Mouse (Mus musculus): ENCODE results near the gene Zfp114. TPM values are rescaled to one million over a fixed set of nuclear protein-coding genes. Genes with fewer than 3 reads are reported as not detected.
A peak's percentile ranks its signal among the peaks of the same experiment; 100 is the strongest.

Zfp114 gene
- 5.3 and 5.9 TPM in 2 replicates for polyA plus RNA-seq (2014; fragmentation: Nextera tagmentation; extraction: Ambion mirVana)

- peak within 1 kb of the TSS; percentile 48 for H3K4me3 ChIP-seq (ENCODE audit: low read depth, low read length)
- no peak within 1 kb of the TSS for H3K27ac ChIP-seq (replicated peaks; ENCODE audit: low read depth, low read length)
- no peaks in the 10 kb centered on the region; the same call in 1 of the 2 replicates for H3K9me3 ChIP-seq (ENCODE audit: control insufficient read depth, low read length)
- H3K4me1 ChIP-seq (ENCODE audit: control insufficient read depth, insufficient read depth, low read length), result no peaks in the 10 kb centered on the region
- H3K36me3 ChIP-seq (ENCODE audit: control insufficient read depth, insufficient read depth, low read length), result no peaks in the 10 kb centered on the region
- peak within 1 kb of the TSS; percentile 79 for H3K9ac ChIP-seq (ENCODE audit: low read length)
- WGBS, result 14% methylated on average over 23 of the region's 23 CpGs
- peak; percentile 86 for DNase-seq (ENCODE audit: low spot score)
- H3K27me3 ChIP-seq (ENCODE audit: control insufficient read depth, insufficient read depth, low read length), result no peaks in the 10 kb centered on the region
- H3K4me2 ChIP-seq (ENCODE audit: low read depth, severe bottlenecking), result peak within 1 kb of the TSS; percentile 46
- ATAC-seq (ENCODE audit: insufficient number of reproducible peaks, low FRiP score, low TSS enrichment, low read depth), result peak; percentile 90
Observed at GRCm38 (mm10) chr7:24174618-24175336, at the start of gene Zfp114. TSS of gene Zfp114 (plus strand) at chr7:24175060.

DNA sequence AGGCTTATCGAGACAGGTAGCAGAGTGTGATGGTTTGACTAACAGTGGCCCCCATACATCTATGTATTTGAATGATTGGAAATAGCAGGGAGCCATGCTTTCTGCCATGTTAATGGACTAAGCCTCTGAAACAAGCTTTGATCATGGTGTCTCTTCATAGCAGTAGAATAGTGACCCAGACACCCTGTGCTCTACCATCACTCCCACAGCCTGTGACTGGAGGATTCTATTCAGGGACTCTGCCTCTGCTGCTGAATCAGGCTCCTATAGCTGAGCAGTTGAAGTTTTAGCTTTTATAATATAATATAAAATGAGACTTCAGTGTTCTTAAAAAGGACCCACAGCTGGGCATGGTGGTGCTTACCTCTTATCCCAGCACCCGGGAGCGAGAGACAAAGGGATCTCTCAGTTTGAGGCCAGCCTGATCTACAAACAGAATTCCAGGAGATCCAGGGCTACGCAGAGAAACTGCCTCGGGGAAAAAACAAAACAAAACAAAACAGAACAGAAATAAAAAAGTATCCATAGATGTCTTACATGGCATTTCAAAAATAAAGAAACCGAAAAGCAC lies 41.4 kb upstream of the Zfp114 start:
- ATAC-seq (ENCODE audit: insufficient number of reproducible peaks, low FRiP score, low TSS enrichment, low read depth), result peak; percentile 31; the same call in 1 of the 2 replicates
- DNase-seq (ENCODE audit: low spot score), result no peak
- H3K4me3 ChIP-seq (ENCODE audit: low read depth, low read length), result peak overlapping the region; percentile 72
- H3K9ac ChIP-seq (ENCODE audit: low read length), result peak overlapping the region; percentile 58
- no peaks in the 10 kb centered on the region for H3K27me3 ChIP-seq (ENCODE audit: control insufficient read depth, insufficient read depth, low read length)
- H3K9me3 ChIP-seq (ENCODE audit: control insufficient read depth, low read length), result no peaks in the 10 kb centered on the region
- no peaks in the 10 kb centered on the region for H3K4me1 ChIP-seq (ENCODE audit: control insufficient read depth, insufficient read depth, low read length)
- H3K36me3 ChIP-seq (ENCODE audit: control insufficient read depth, insufficient read depth, low read length), result no peaks in the 10 kb centered on the region
- peak overlapping the region; percentile 65 for H3K4me2 ChIP-seq (ENCODE audit: low read depth, severe bottlenecking)
- H3K27ac ChIP-seq (replicated peaks; ENCODE audit: low read depth, low read length), result no peak overlapping the region
- WGBS, result 19% methylated on average over 6 of the region's 6 CpGs

- H3K36me3 ChIP-seq (ENCODE audit: control insufficient read depth, insufficient read depth, low read length), result 0 out of 2 replicates have a peak, but pooled peaks cover 3% of the 10 kb centered on the region
- no peaks in the 10 kb centered on the region for H3K27me3 ChIP-seq (ENCODE audit: control insufficient read depth, insufficient read depth, low read length)
- no peaks in the 10 kb centered on the region for H3K4me1 ChIP-seq (ENCODE audit: control insufficient read depth, insufficient read depth, low read length)
- H3K4me2 ChIP-seq (ENCODE audit: low read depth, severe bottlenecking), result peak within 1 kb of the TSS; percentile 65
- H3K4me3 ChIP-seq (ENCODE audit: low read depth, low read length), result peak within 1 kb of the TSS; percentile 72
- ATAC-seq (ENCODE audit: insufficient number of reproducible peaks, low FRiP score, low TSS enrichment, low read depth) (peak; percentile 90), DNase-seq (ENCODE audit: low spot score) (peak; percentile 90)
- whole genome bisulfite sequencing, result 3% methylated on average over 32 of the region's 32 CpGs
- H3K9me3 ChIP-seq (ENCODE audit: control insufficient read depth, low read length), result no peaks in the 10 kb centered on the region
- H3K27ac ChIP-seq (replicated peaks; ENCODE audit: low read depth, low read length), result no peak within 1 kb of the TSS
- H3K9ac ChIP-seq (ENCODE audit: low read length), result peak within 1 kb of the TSS; percentile 71
Observed at GRCm38 (mm10) chr7:24133996-24134828, 40.6 kb upstream of the Zfp114 start, which contains the start of gene Zfp235. TSS of gene Zfp235 (plus strand) at chr7:24134169.

- ATAC-seq (ENCODE audit: insufficient number of reproducible peaks, low FRiP score, low TSS enrichment, low read depth), result no peak
- Histone ChIP-seq H3K4me2 (ENCODE audit: low read depth, severe bottlenecking) (no peak overlapping the region), H3K27ac (replicated peaks; ENCODE audit: low read depth, low read length) (no peak overlapping the region), H3K27me3 (ENCODE audit: control insufficient read depth, insufficient read depth, low read length) (no peaks in the 10 kb centered on the region), H3K4me1 (ENCODE audit: control insufficient read depth, insufficient read depth, low read length) (no peaks in the 10 kb centered on the region), H3K9me3 (ENCODE audit: control insufficient read depth, low read length) (peaks cover 3% of the 10 kb centered on the region; the same call in 1 of the 2 replicates), H3K36me3 (ENCODE audit: control insufficient read depth, insufficient read depth, low read length) (peaks cover 7% of the 10 kb centered on the region; the same call in 1 of the 2 replicates), H3K4me3 (ENCODE audit: low read depth, low read length) (no peak overlapping the region), H3K9ac (ENCODE audit: low read length) (no peak overlapping the region)
- WGBS, result 91% methylated on average over 6 of the region's 6 CpGs
- no peak for DNase-seq (ENCODE audit: low spot score)
Observed at GRCm38 (mm10) chr7:24142566-24142965, 32.3 kb upstream of the Zfp114 start.

DNA sequence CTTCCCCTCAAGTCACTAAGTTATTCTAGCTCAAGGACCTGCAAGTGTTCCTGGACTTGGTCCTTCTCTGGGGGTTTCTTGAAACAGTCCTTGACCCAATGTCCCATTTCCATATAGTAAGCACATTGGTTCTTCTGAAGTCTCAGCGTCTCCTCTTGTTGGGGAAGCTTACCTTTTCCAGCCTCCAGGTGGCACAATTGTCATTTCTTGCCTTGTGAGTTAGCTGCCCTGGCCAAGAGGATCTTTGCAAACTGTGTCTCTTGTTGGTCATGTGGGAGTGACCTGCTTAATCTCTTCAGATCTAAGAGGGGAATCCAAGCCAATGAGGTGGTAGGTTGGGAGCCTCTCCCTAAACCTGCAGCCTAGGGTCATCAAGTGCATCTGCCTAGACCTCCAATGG lies 21.6 kb upstream of the Zfp114 start:
- Histone ChIP-seq H3K4me3 (ENCODE audit: low read depth, low read length) (no peak overlapping the region), H3K27me3 (ENCODE audit: control insufficient read depth, insufficient read depth, low read length) (no peaks in the 10 kb centered on the region), H3K4me2 (ENCODE audit: low read depth, severe bottlenecking) (no peak overlapping the region), H3K9me3 (ENCODE audit: control insufficient read depth, low read length) (no peaks in the 10 kb centered on the region; the same call in 1 of the 2 replicates), H3K27ac (replicated peaks; ENCODE audit: low read depth, low read length) (no peak overlapping the region), H3K36me3 (ENCODE audit: control insufficient read depth, insufficient read depth, low read length) (no peaks in the 10 kb centered on the region), H3K9ac (ENCODE audit: low read length) (no peak overlapping the region), H3K4me1 (ENCODE audit: control insufficient read depth, insufficient read depth, low read length) (no peaks in the 10 kb centered on the region)
- WGBS, result 12% methylated on average over 1 of the region's 1 CpGs
- ATAC-seq (ENCODE audit: insufficient number of reproducible peaks, low FRiP score, low TSS enrichment, low read depth) (no peak), DNase-seq (ENCODE audit: low spot score) (no peak)

DNA sequence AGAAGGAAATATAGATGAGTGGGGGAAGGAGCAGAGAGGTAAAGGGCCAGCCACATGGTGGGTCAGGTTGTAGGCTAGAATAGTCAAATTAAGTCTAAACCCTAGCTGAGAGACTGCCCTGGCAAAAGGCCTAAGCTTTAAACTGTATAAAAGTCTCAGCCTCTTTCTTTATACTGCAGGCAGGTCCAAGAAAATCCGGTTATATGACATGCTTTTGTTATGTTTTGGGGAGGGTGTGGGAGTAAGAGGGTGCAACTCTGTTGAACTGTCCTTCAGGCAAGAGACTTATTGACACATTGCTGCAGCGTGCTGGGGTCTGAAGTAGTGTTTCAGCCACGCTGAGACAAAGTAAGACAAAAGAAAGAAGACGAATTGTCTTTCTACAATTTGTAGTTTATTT lies 2.7 kb upstream of the Zfp114 start:
- no peak overlapping the region for H3K9ac ChIP-seq (ENCODE audit: low read length)
- no peaks in the 10 kb centered on the region for H3K27me3 ChIP-seq (ENCODE audit: control insufficient read depth, insufficient read depth, low read length)
- ATAC-seq (ENCODE audit: insufficient number of reproducible peaks, low FRiP score, low TSS enrichment, low read depth), result no peak
- no peak overlapping the region for H3K27ac ChIP-seq (replicated peaks; ENCODE audit: low read depth, low read length)
- H3K36me3 ChIP-seq (ENCODE audit: control insufficient read depth, insufficient read depth, low read length), result no peaks in the 10 kb centered on the region
- H3K4me3 ChIP-seq (ENCODE audit: low read depth, low read length), result no peak overlapping the region
- H3K4me2 ChIP-seq (ENCODE audit: low read depth, severe bottlenecking), result no peak overlapping the region
- no peaks in the 10 kb centered on the region for H3K9me3 ChIP-seq (ENCODE audit: control insufficient read depth, low read length)
- H3K4me1 ChIP-seq (ENCODE audit: control insufficient read depth, insufficient read depth, low read length), result no peaks in the 10 kb centered on the region
- 76% methylated on average over 4 of the region's 4 CpGs for WGBS
- DNase-seq (ENCODE audit: low spot score), result no peak

DNA sequence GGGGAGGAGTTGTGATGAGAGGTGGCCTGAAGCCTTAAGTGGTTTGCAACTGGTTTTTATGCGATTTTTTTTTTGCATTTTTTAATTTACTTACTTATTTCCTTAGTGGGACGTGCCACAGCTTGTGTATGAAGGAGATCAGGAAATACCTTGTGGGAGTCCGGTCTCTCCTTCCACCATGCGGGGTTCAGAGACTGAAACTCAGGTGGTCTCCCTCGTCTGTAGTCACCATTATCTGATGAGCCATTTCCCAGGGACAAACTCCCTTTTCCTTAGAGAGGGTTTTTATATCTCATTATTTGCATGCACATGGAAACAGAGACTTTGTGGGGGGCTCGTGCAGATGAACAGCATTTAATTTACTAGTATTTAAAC lies 464 bp downstream of the Zfp114 start:
- no peak for DNase-seq (ENCODE audit: low spot score)
- peak overlapping the region; percentile 79 for H3K9ac ChIP-seq (ENCODE audit: low read length)
- H3K4me2 ChIP-seq (ENCODE audit: low read depth, severe bottlenecking), result peak overlapping the region; percentile 46
- peak overlapping the region; percentile 48 for H3K4me3 ChIP-seq (ENCODE audit: low read depth, low read length)
- WGBS, result 61% methylated on average over 6 of the region's 6 CpGs
- no peak for ATAC-seq (ENCODE audit: insufficient number of reproducible peaks, low FRiP score, low TSS enrichment, low read depth)
- no peaks in the 10 kb centered on the region for H3K4me1 ChIP-seq (ENCODE audit: control insufficient read depth, insufficient read depth, low read length)
- no peaks in the 10 kb centered on the region for H3K36me3 ChIP-seq (ENCODE audit: control insufficient read depth, insufficient read depth, low read length)
- H3K27ac ChIP-seq (replicated peaks; ENCODE audit: low read depth, low read length), result no peak overlapping the region
- H3K27me3 ChIP-seq (ENCODE audit: control insufficient read depth, insufficient read depth, low read length), result no peaks in the 10 kb centered on the region
- no peaks in the 10 kb centered on the region; the same call in 1 of the 2 replicates for H3K9me3 ChIP-seq (ENCODE audit: control insufficient read depth, low read length)

DNA sequence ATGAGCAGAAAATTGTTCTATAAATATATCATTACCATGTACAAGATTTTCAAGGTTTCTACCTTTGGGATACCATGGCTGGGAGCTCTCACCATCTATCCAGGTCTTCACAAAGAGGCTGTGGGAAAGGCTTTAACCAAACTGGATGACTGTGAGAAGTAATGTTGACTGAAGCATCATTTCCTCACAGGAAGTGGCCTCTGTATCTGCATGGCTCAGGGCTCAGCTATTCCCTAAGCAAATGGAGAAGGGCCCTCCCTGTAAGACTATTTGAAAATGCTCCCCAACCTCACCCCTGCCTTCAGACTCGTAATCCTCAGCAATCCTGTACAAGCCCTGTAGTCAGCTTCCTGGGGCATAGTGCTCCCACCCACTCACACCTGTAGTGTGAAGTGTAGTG lies 12.8 kb downstream of the Zfp114 start:
- DNase-seq (ENCODE audit: low spot score) (no peak), ATAC-seq (ENCODE audit: insufficient number of reproducible peaks, low FRiP score, low TSS enrichment, low read depth) (no peak)
- Histone ChIP-seq H3K36me3 (ENCODE audit: control insufficient read depth, insufficient read depth, low read length) (no peaks in the 10 kb centered on the region), H3K4me1 (ENCODE audit: control insufficient read depth, insufficient read depth, low read length) (no peaks in the 10 kb centered on the region), H3K4me2 (ENCODE audit: low read depth, severe bottlenecking) (no peak overlapping the region), H3K9ac (ENCODE audit: low read length) (no peak overlapping the region), H3K9me3 (ENCODE audit: control insufficient read depth, low read length) (no peaks in the 10 kb centered on the region), H3K27me3 (ENCODE audit: control insufficient read depth, insufficient read depth, low read length) (no peaks in the 10 kb centered on the region), H3K27ac (replicated peaks; ENCODE audit: low read depth, low read length) (no peak overlapping the region), H3K4me3 (ENCODE audit: low read depth, low read length) (no peak overlapping the region)
- WGBS, result 74% methylated on average over 1 of the region's 1 CpGs
